10 mouse cellular contexts compared by ENCODE assay signal in the genomic region with DNA sequence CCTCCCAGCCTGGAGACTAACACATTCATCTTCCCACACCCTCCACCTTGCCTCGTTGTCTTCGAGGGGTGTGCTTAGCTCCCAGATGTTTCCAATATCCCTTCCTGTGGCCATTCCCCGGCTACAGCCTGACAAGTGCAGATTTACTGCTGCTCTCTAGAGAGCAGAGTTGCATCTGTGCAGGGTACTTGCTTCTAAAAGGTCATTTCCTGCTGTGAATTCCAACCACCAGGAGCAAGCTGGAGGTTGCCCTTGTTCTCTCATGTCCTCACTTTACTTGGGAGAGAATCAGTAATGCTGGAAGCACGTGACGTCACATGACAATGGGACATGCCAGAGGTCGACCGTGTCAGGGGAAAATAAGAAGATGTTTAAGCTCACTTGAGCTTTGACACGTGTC.
A peak's percentile ranks its signal among the peaks of the same experiment; 100 is the strongest.
DNase-seq lines count a peak whose midpoint lies in the region; ATAC-seq lines count a peak whose summit lies in the region.
"Had no signal": no experiment of that assay in that cellular context is flagged by ENCODE, and none has a peak within 500 bp of the region (broad histone marks: within the 10 kb centered on the region; RNA-seq: fewer than 3 reads in every experiment).

No protein-coding gene starts in this region.

- H3K4me3 ChIP-seq in heart, embryonic 11.5 days (ENCODE audit: low read depth, low read length) = no peak overlapping the region
- H3K4me3 ChIP-seq in embryonic facial prominence, embryonic 10.5 days = no peak overlapping the region
- H3K4me3 ChIP-seq in neural tube, embryonic 13.5 days = no peak overlapping the region
- H3K4me3 ChIP-seq: limb, embryonic 15.5 days had no signal

- H3K9me3 ChIP-seq in heart, embryonic 11.5 days (replicated peaks; ENCODE audit: control insufficient read depth, low read length) = no peaks in the 10 kb centered on the region
- H3K9me3 ChIP-seq in embryonic facial prominence, embryonic 10.5 days = peaks cover 18% of the 10 kb centered on the region; the same call in 1 of the 2 replicates
- peaks cover 6% of the 10 kb centered on the region; the same call in 1 of the 2 replicates for H3K9me3 ChIP-seq in neural tube, embryonic 13.5 days
- H3K9me3 ChIP-seq: limb, embryonic 15.5 days had no signal

- WGBS in heart, embryonic 11.5 days (ENCODE audit: insufficient replicate concordance) = 30% methylated on average over 8 of the region's 8 CpGs
- WGBS in embryonic facial prominence, embryonic 10.5 days = 29% methylated on average over 8 of the region's 8 CpGs
- 19% methylated on average over 8 of the region's 8 CpGs for WGBS in neural tube, embryonic 13.5 days

- no peak overlapping the region for H3K27ac ChIP-seq in heart, embryonic 11.5 days (ENCODE audit: low read depth, low read length)
- no peak overlapping the region; the same call in 1 of the 2 replicates for H3K27ac ChIP-seq in embryonic facial prominence, embryonic 10.5 days (replicated peaks)
- peak overlapping the region; percentile 53; the same call in 1 of the 2 replicates for H3K27ac ChIP-seq in neural tube, embryonic 13.5 days (replicated peaks)
- H3K27ac ChIP-seq: limb, embryonic 15.5 days had no signal

- no peaks in the 10 kb centered on the region for H3K27me3 ChIP-seq in heart, embryonic 11.5 days (ENCODE audit: control insufficient read depth, insufficient read depth, low read length)
- no peaks in the 10 kb centered on the region for H3K27me3 ChIP-seq in embryonic facial prominence, embryonic 10.5 days (replicated peaks; ENCODE audit: low read depth, poor library complexity, severe bottlenecking)
- H3K27me3 ChIP-seq in neural tube, embryonic 13.5 days = no peaks in the 10 kb centered on the region
- H3K27me3 ChIP-seq: limb, embryonic 15.5 days had no signal

- no peak overlapping the region for H3K9ac ChIP-seq in heart, embryonic 11.5 days (ENCODE audit: low read depth, low read length)
- H3K9ac ChIP-seq in neural tube, embryonic 13.5 days = no peak overlapping the region
- H3K9ac ChIP-seq: limb, embryonic 15.5 days had no signal

- no peak; the same call in 1 of the 2 replicates for ATAC-seq in heart, embryonic 11.5 days (replicated peaks; ENCODE audit: insufficient number of reproducible peaks, low FRiP score, low TSS enrichment)
- ATAC-seq in neural tube, embryonic 13.5 days (ENCODE audit: low read depth) = no peak

- H3K36me3 ChIP-seq in heart, embryonic 11.5 days (ENCODE audit: control insufficient read depth, insufficient read depth, low read length) = peaks cover 2% of the 10 kb centered on the region; the same call in 1 of the 2 replicates
- peaks cover 21% of the 10 kb centered on the region for H3K36me3 ChIP-seq in embryonic facial prominence, embryonic 10.5 days (replicated peaks)
- 0 out of 2 replicates have a peak, but pooled peaks cover 5% of the 10 kb centered on the region for H3K36me3 ChIP-seq in neural tube, embryonic 13.5 days
- H3K36me3 ChIP-seq: limb, embryonic 15.5 days had no signal

- H3K4me2 ChIP-seq in heart, embryonic 11.5 days = no peak overlapping the region
- H3K4me2 ChIP-seq in neural tube, embryonic 13.5 days = 0 out of 2 replicates have a peak overlapping the region, but pooled peaks have one; percentile 6
- H3K4me2 ChIP-seq: limb, embryonic 15.5 days had no signal

- peak; percentile 92 for DNase-seq in heart, adult 11 months
- DNase-seq in embryonic facial prominence, embryonic 10.5 days (ENCODE audit: low spot score) = peak; percentile 55
- DNase-seq in kidney, adult 18-20 months = peak; percentile 40
- no peak for DNase-seq in layer of hippocampus, adult 9-11 months
- DNase-seq in cerebellum, postnatal 14 days = no peak
- DNase-seq in thymus, adult 18-20 months = no peak
- DNase-seq: gastrocnemius, postnatal 10 days had no signal

- H3K4me1 ChIP-seq in heart, embryonic 11.5 days (ENCODE audit: control insufficient read depth, insufficient read depth, low read length) = peaks cover 18% of the 10 kb centered on the region
- peaks cover 52% of the 10 kb centered on the region for H3K4me1 ChIP-seq in embryonic facial prominence, embryonic 10.5 days
- peaks cover 76% of the 10 kb centered on the region for H3K4me1 ChIP-seq in neural tube, embryonic 13.5 days (replicated peaks)

Comparison
In these comparisons a context has a peak if more than half of its experiments do, and no peak if none do; other contexts are left out.
1. DNase-seq: peak in heart, adult 11 months (single experiment), embryonic facial prominence, embryonic 10.5 days (single experiment) and kidney, adult 18-20 months (single experiment); none in layer of hippocampus, adult 9-11 months (single experiment), cerebellum, postnatal 14 days (0 of 2) and thymus, adult 18-20 months (0 of 2).